Mouse (Mus musculus) ES-CJ7 (cell line): ENCODE measurements at regions not wholly inside any gene's neighbourhood (a gene's known extent, or its start where the extent isn't known, plus 50 kb on each side); places are given as distances from the start of the nearest gene placed in this dataset.

Experiments
- DNase-seq: peaks from one replicate; pipeline ENCODE4 v3.0.0; 2011; ENCODE audit warnings: low read depth, low spot score

DNA sequence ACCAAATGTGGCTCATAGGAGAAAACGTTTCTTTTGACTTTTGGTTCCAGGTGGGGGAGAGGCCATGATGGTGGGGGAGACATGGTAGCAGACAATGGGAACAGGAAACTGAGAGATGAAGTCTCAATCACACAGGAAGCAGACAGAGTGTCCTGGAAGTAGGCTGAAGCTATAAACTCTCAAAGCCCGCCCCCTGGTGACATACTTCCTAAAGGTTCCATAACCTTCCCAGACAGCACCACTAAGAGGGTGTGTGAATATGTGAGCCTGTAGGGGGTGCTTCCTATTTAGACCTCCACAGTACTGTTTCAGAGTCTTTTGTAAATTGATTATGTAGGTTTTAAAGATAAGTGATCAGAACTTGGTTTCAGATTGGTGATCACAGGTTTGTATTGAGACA, 284.1 kb upstream of the Slc30a5 start:
- DNase-seq, result peak; percentile 40

DNA sequence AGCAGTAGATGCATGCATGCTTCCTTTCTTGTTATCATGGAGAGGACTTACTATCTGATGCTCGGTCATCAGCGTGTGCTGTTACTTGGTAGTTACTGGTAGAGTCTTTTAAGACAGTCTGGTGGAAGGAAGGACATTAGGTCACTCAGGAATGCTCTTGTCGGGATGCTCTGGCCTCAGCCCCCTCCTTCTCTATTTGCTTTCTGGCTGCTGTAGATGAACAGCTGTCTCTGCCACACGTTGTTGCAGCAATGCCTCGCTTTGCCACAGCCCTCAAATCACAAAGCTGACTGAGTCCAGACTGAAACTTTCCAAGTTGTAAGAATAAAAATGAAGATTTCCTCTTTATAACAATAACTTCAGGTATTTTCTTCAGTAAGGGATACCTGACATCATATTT, 282.1 kb upstream of the Slc30a5 start:
- no peak for DNase-seq

- no peak for DNase-seq
These were observed 278.9 kb upstream of the Slc30a5 start for GRCm38 (mm10) chr13:101112176-101112575.

DNA sequence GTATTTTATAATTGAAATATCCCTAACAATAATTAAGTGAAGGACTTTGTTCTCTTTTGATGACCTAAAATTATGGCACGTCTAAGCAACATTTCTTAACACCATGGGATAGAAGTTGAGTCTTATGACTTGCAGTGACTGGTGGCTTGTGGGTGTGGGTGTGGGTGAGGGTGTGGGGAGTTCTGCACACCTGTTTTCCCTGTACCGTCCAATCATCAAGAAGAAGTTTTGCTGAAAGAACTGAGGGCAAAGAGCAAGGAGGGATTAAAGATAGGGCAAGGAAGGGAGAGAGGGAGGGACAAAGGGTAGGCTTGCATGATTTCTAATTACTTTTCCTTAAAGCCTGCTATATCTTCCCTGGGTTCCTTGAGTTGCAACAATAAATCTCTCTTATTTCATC, 278.5 kb upstream of the Slc30a5 start:
- DNase-seq, result no peak

DNA sequence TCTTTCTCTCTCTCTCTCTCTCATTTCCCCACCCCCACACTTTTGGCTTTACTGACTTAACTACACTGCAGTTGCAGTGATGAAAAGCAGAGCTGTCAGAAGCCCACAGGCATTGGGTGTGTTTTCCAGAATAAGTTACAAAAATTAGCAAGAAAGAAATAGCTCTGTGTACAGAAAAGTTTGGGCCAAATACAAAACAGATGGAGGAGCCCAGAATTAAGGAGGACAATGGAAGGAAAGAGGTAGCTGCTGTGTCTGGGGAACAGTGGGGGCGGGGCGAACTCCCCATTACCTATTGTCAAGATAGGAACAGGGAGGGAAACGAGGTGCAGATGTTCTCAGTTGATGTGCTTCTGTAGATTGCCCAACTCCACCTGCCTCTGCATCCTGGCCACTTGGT, 267.4 kb upstream of the Slc30a5 start:
- DNase-seq, result no peak

DNA sequence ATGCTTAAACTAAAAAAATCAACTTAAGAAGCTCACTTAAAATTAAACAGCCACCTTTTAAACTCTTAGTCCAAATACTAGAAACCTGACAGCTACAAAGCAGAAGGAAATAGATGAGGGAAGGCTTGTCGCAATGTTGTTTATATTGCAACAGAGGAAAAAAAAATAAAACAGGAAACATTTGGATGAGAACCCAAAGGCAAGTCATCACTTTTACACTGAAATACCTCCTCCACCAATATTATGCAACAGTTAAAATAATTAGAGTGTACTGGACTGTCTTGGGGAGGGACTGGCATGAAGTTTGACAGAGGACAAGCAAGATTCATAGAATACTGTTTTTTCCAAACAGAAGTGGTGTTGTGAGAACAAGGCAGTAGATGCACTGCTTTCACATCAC, 263.6 kb upstream of the Slc30a5 start:
- DNase-seq, result no peak

DNA sequence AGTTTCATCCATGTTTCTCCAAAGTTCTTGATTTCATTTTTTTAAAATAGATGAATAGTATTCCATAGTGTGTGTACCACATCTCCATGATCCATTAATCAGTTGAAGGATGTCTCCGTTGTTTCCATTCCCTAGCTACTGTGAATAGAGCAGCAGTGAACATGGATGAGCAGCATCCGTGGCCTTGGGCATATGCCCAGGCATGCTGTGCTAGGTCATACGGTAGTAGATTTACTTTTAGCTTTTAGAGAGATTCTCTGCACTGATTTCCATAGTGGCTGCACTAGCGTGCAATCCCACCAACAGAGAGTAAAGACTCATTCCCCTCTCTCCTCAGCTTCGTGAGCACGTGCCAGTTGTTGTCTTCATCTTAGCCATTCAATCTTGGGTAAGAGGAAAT, 263.0 kb upstream of the Slc30a5 start:
- no peak for DNase-seq

DNA sequence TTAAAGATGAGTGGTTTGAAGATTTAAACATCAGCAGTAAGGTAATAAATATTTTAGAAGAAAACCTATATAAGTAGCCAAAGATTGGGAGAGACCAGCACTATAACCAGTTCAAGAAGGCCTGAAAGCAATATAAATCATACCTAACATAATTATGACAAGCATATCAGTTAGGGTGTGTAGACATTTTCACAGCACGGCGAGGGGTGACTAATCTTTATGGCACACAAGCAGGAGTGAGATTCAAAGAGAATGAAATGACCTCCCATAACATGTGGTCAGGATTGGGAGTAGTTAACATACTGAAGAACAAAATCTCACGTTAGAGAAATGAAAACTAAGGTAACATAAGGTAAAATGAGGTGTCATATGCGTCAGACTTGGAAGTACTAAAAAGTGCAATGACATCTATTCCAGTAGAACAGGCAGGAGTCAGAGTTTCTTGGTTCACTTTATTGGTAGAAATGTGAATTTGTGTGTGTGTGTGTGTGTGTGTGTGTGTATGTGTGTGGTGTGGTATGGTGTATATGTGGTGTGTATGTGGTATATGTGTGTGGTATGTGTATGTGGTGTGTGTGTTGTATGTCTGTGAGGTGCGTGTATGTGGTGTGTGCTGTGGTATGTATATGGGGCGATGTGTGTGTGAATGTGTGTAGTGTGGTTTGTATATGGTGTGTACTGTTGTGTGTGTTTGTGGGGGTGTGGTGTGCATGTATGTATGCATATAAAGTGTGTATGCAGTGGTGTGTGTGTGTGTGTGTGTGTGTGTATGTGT, 262.0 kb upstream of the Slc30a5 start:
- no peak for DNase-seq

DNA sequence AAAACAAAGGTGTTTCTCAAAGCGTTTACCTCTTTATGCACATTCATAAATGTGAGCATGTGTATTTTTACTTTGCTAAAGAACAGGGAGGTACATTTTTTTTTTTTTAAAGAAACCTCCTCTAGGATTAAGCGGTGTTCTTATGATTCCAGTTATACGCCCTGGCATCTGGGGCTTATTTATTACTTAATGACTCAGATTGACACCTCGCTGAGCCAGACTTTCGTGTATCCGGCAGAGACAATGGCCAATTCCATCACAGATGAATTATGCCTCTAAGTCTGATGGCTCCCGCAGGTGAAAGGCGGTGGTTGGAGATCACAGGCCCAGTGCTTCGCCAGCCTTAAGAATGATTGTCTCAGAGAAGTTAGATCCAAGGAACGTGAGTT, 259.5 kb upstream of the Slc30a5 start:
- no peak for DNase-seq

GRCm38 (mm10) chr13:101092033-101092742, 259.0 kb upstream of the Slc30a5 start:
- no peak for DNase-seq

- no peak for DNase-seq
These were observed 252.0 kb upstream of the Slc30a5 start for GRCm38 (mm10) chr13:101085182-101085581.

DNA sequence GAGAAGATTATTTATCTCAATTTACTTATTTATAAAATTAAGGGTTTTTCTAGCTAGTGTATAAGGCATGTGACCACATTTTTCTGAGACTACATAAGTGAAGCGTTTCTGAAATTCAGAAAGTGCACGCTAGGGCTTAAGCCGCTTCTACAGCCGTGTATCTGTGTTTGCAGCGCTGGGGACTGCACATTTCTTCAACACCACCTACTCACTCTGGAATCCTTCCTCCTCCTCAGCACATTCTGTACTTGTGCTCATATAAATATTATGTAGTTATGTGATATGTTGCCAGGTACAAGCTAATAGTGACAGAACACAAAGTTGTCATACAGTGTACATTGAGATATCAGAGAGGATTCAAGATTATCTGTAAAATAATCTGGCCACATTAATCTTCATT, 251.0 kb upstream of the Slc30a5 start:
- no peak for DNase-seq

GRCm38 (mm10) chr13:101083416-101083815, 250.2 kb upstream of the Slc30a5 start:
- DNase-seq, result no peak

GRCm38 (mm10) chr13:101068489-101068888, 235.3 kb upstream of the Slc30a5 start:
- DNase-seq, result no peak

DNA sequence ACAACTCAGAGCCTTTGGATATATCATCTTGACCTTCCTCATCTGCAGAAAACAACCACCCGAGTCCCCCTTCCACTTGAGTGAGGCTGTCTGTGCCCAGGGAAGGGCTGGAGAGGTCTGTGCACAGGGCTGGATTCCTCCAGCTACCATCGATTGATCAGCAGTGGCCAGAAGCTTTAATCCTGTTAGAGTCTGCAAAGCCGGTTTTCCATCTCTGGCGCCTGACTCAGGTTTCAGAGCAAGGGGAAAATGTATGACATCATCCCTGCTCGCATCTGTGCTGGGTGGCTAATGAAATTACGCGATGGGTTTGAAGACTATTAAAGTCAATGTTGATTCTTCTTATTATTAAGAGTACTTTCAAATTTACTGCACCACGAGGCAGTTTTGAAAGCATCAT, 229.4 kb upstream of the Slc30a5 start:
- no peak for DNase-seq

- DNase-seq, result no peak
These were observed 228.3 kb upstream of the Slc30a5 start for GRCm38 (mm10) chr13:101061233-101062144.

- no peak for DNase-seq
These were observed 216.3 kb upstream of the Slc30a5 start for GRCm38 (mm10) chr13:101049511-101049910.

- peak; percentile 34 for DNase-seq
These were observed 199.4 kb upstream of the Slc30a5 start for GRCm38 (mm10) chr13:101032594-101032993.

GRCm38 (mm10) chr13:101026043-101026442, 192.8 kb upstream of the Slc30a5 start:
- no peak for DNase-seq

DNA sequence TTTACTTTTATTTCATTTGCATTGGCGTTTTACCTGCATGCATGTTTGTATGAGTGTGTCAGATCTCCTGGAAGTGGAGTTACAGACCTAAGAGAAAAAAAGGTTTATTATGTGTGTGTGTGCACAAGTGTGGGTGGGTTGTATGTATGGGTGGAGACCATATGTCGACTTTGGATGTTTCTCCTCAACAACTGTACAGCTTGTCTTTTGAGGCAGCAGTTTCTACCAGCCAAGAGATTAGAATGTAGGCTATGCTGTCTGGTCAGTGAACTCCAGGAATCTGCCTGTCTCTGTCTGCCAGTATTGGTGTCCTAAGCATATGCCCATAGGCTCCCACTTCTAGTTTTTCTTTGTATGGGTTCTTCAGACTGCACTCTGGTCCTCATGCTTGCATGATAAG, 192.3 kb upstream of the Slc30a5 start:
- no peak for DNase-seq

GRCm38 (mm10) chr13:101024971-101025370, 191.7 kb upstream of the Slc30a5 start:
- no peak for DNase-seq

GRCm38 (mm10) chr13:101019272-101019676, 186.0 kb upstream of the Slc30a5 start:
- no peak for DNase-seq
